Mouse (Mus musculus) ES-Bruce4 (cell line): ENCODE measurements around the gene Ryr2. TPM values are rescaled to one million over a fixed set of nuclear protein-coding genes. Genes with fewer than 3 reads are reported as not detected.

Source experiments
- H3K27ac ChIP-seq: 2 replicates; pipeline ENCODE4 v1.5.1; 2012; ENCODE audit warnings: low read length, inconsistent platforms; ENCODE audit not compliant: insufficient read depth
- H3K27me3 ChIP-seq: 2 replicates; pipeline ENCODE4 v1.6.1; 2012; ENCODE audit warnings: mild to moderate bottlenecking, low read length, inconsistent platforms; ENCODE audit not compliant: control insufficient read depth, poor library complexity, insufficient read depth, severe bottlenecking
- H3K36me3 ChIP-seq: 2 replicates; pipeline ENCODE4 v1.6.1; 2012; ENCODE audit warnings: inconsistent platforms, mild to moderate bottlenecking, low read length, moderate library complexity; ENCODE audit not compliant: control insufficient read depth, poor library complexity, insufficient read depth, severe bottlenecking
- H3K4me1 ChIP-seq: one replicate; pipeline ENCODE4 v1.8.1; 2011; ENCODE audit warnings: low read length; ENCODE audit not compliant: control insufficient read depth, insufficient read depth
- H3K4me3 ChIP-seq: 2 replicates; pipeline ENCODE4 v1.5.1; 2011; ENCODE audit warnings: low read depth, mild to moderate bottlenecking, low read length
- H3K9ac ChIP-seq: 2 replicates; pipeline ENCODE4 v1.6.1; 2012; ENCODE audit warnings: low read depth, mild to moderate bottlenecking, inconsistent platforms; ENCODE audit not compliant: poor library complexity, severe bottlenecking
- H3K9me3 ChIP-seq: replicated peaks from 2 replicates; pipeline ENCODE4 v1.6.1; 2012; ENCODE audit warnings: mild to moderate bottlenecking, low read length, inconsistent platforms; ENCODE audit not compliant: control insufficient read depth, poor library complexity, insufficient read depth, severe bottlenecking
- CTCF ChIP-seq: IDR thresholded peaks from one replicate; pipeline ENCODE4 v1.8.1; 2011; ENCODE audit warnings: low read depth, low read length
- EP300 ChIP-seq: IDR thresholded peaks from 2 replicates; pipeline ENCODE4 v1.6.1; 2011; ENCODE audit warnings: low read depth, low read length; ENCODE audit not compliant: insufficient read depth
- POLR2A ChIP-seq: IDR thresholded peaks from one replicate; pipeline ENCODE4 v1.8.1; 2011; ENCODE audit warnings: low read length; ENCODE audit not compliant: insufficient read depth
- polyA plus RNA-seq: library from polyadenylated mRNA; stranded (reverse); fragments of >200 nt; gene quantifications from 2 replicates; pipeline ENCODE4 v1.2.4, GENCODE M21; 2011; ENCODE audit warnings: low read depth; ENCODE audit not compliant: missing spikeins, insufficient read depth, insufficient read length

The Ryr2 gene
- polyA plus RNA-seq, 1 experiment = 2.9 TPM

DNA sequence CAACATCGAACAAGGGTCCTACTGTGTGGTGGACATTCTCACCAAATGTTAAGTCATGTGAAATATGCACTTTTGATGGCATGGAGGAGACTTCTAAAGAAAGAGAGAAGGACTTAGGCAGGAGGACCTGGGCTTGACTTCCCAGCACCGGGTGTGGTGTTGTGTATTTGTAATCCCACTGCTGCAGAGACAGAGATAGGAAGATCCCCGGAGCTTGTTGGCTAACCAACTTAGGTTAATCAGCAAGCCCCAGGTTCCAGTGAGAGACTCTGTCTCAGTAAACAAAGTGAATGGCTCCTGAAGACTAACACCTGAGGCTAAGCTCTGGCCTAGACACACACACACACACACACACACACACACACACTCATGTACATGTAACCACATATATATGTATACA lies 7.3 kb downstream of the Ryr2 start:
- Histone ChIP-seq H3K4me3 (no peak overlapping the region), H3K4me1 (no peaks in the 10 kb centered on the region), H3K27me3 (no peaks in the 10 kb centered on the region), H3K9ac (no peak overlapping the region), H3K9me3 (no peaks in the 10 kb centered on the region), H3K27ac (no peak overlapping the region), H3K36me3 (no peaks in the 10 kb centered on the region)
- no peak for TF ChIP-seq CTCF
- TF ChIP-seq POLR2A = no peak
- TF ChIP-seq EP300 = no peak

- Histone ChIP-seq H3K27ac (no peak overlapping the region), H3K9ac (no peak overlapping the region), H3K36me3 (no peaks in the 10 kb centered on the region), H3K4me1 (no peaks in the 10 kb centered on the region), H3K9me3 (no peaks in the 10 kb centered on the region), H3K27me3 (no peaks in the 10 kb centered on the region), H3K4me3 (no peak overlapping the region)
- TF ChIP-seq CTCF (no peak), POLR2A (no peak), EP300 (no peak)
Measured at GRCm38 (mm10) chr13:12098981-12099380, 7.8 kb downstream of the Ryr2 start.

DNA sequence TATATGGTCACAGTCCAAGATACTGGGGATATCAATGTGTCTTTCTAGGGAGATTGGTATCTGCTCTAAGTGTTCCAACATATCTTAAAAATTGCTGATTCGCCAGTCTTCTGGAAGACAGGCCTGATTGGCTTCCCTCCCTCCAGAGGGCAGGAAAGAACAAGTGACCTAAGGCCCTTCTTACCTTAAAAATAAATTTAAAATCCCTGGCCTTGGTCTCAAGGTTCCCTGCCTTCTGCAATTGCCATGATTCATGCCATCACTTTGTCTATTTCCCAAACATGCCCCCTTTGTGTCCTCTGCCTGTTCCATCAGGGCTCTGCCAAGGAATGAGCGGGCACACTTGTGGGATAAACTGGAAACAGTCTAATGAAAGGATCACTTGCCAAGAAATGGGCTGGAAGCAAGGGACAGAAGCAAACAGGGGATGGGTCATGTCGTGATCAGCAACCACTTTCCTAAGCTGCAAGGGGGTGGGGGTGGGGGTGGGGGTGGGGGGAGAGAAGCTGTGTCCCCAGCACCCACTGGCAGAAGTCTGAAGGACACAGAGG lies 10.3 kb downstream of the Ryr2 start:
- no peaks in the 10 kb centered on the region for H3K27me3 ChIP-seq
- H3K9me3 ChIP-seq = no peaks in the 10 kb centered on the region
- H3K36me3 ChIP-seq = no peaks in the 10 kb centered on the region
- H3K4me3 ChIP-seq = no peak overlapping the region
- no peak overlapping the region for H3K9ac ChIP-seq
- no peak overlapping the region for H3K27ac ChIP-seq
- no peaks in the 10 kb centered on the region for H3K4me1 ChIP-seq
- TF ChIP-seq EP300 (no peak), CTCF (no peak), POLR2A (no peak)

DNA sequence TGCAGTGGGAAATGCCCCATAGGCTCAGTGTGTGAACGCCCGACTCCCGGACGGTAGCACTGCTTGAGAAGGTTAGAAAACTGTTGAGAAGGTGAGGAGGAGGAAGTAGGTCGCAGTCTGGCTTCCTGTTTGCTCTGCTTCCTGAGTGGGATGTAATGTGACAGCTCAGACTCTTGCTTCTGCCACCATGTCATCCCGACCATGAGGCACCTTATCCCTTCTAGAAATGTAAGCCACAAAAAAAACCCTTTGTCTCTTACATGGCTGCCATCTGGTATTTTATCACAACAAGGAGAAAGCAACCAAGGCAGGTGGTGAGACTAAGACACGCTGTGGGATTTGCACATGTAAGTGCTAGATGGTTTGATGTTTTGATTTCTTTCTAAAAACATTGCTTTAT lies 12.2 kb downstream of the Ryr2 start:
- Histone ChIP-seq H3K4me3 (no peak overlapping the region), H3K4me1 (no peaks in the 10 kb centered on the region), H3K9ac (no peak overlapping the region), H3K9me3 (no peaks in the 10 kb centered on the region), H3K36me3 (no peaks in the 10 kb centered on the region), H3K27ac (no peak overlapping the region), H3K27me3 (no peaks in the 10 kb centered on the region)
- no peak for TF ChIP-seq EP300
- no peak for TF ChIP-seq POLR2A
- no peak for TF ChIP-seq CTCF

DNA sequence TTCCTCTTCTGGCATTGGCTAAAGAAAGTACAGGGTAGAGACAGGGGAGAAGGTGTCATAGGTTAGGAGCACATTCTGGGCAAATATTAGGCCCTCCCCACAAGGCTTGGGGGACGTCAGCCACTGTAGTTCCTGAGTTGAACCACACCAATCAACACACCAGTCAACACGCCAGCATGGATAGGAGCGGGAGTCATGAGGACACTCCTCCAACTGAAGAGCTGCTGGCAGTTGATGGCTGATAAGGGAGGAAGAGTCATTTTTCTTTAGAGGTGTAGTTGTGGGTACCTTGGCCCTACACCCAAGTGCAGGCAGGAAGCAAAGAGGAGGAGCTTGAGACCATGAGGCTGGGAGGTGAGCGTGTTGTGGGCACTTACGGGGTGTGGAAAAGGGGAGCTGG lies 13.6 kb downstream of the Ryr2 start:
- Histone ChIP-seq H3K36me3 (no peaks in the 10 kb centered on the region), H3K9ac (no peak overlapping the region), H3K4me1 (no peaks in the 10 kb centered on the region), H3K9me3 (no peaks in the 10 kb centered on the region), H3K27ac (no peak overlapping the region), H3K27me3 (no peaks in the 10 kb centered on the region), H3K4me3 (no peak overlapping the region)
- no peak for TF ChIP-seq POLR2A
- no peak for TF ChIP-seq CTCF
- no peak for TF ChIP-seq EP300

GRCm38 (mm10) chr13:12092379-12093107 lies 14.2 kb downstream of the Ryr2 start:
- Histone ChIP-seq H3K4me3 (no peak overlapping the region), H3K27ac (no peak overlapping the region), H3K9me3 (no peaks in the 10 kb centered on the region), H3K36me3 (no peaks in the 10 kb centered on the region), H3K9ac (no peak overlapping the region), H3K27me3 (no peaks in the 10 kb centered on the region), H3K4me1 (peaks cover 2% of the 10 kb centered on the region)
- no peak for TF ChIP-seq POLR2A
- no peak for TF ChIP-seq EP300
- TF ChIP-seq CTCF = no peak
